26 mouse cellular contexts compared by ENCODE assay signal in genomic region chr2:58187310-58188051, GRCm38 (mm10). TPM values are rescaled to one million over a fixed set of nuclear protein-coding genes. Genes with fewer than 3 reads are reported as not detected.
A peak's percentile ranks its signal among the peaks of the same experiment; 100 is the strongest.
DNase-seq lines count a peak whose midpoint lies in the region; ATAC-seq and TF ChIP-seq lines count a peak whose summit lies in the region.
"Had no signal": no experiment of that assay in that cellular context is flagged by ENCODE, and none has a peak within 500 bp of the region (broad histone marks: within the 10 kb centered on the region; RNA-seq: fewer than 3 reads in every experiment).

No protein-coding gene starts in this region.

- dilution Hi-C loops in CH12.LX (cut with MboI; ENCODE audit: extremely low pct_ligation_motif_present, extremely low pct_unique_long_range_greater_than_20kb, low sequenced_read_pairs): no loop called here

- H3K9ac ChIP-seq in CH12.LX (ENCODE audit: insufficient read depth, low read depth): no peak overlapping the region
- no peak overlapping the region for H3K9ac ChIP-seq in kidney, embryonic 15.5 days
- H3K9ac ChIP-seq: embryonic facial prominence, embryonic 13.5 days; forebrain, embryonic 12.5 days; forebrain, embryonic 15.5 days; heart, embryonic 13.5 days; hindbrain, embryonic 12.5 days; hindbrain, embryonic 15.5 days had no signal

- TF ChIP-seq EP300 in CH12.LX (IDR thresholded peaks at IDR 0.05; ENCODE audit: low read length): no peak

- H3K27me3 ChIP-seq in CH12.LX (replicated peaks): no peaks in the 10 kb centered on the region
- H3K27me3 ChIP-seq in kidney, embryonic 15.5 days: no peaks in the 10 kb centered on the region
- H3K27me3 ChIP-seq: embryonic facial prominence, embryonic 13.5 days; forebrain, embryonic 12.5 days; forebrain, embryonic 15.5 days; heart, embryonic 13.5 days; hindbrain, embryonic 12.5 days; hindbrain, embryonic 15.5 days had no signal

- ATAC-seq in CD4-positive, CD25-positive, alpha-beta regulatory T cell, adult 4 months: peak; percentile 10
- no peak for ATAC-seq in kidney, embryonic 15.5 days (replicated peaks; ENCODE audit: low FRiP score)
- ATAC-seq: forebrain, embryonic 15.5 days; intestine, embryonic 16.5 days had no signal

- in situ Hi-C loops in CH12.LX (cut with MboI; ENCODE audit: low pct_ligation_motif_present, low pct_unique_long_range_greater_than_20kb, low sequenced_read_pairs): loop anchor here (25.0 kb wide), 2 partner anchors 100 to 275 kb away; partner anchors contain the start of gene Gm17409

- TF ChIP-seq POLR2A in CH12.LX (IDR thresholded peaks at IDR 0.05; ENCODE audit: low read depth, low read length): no peak

- TF ChIP-seq RAD21 in CH12.LX (IDR thresholded peaks at IDR 0.05; ENCODE audit: low read depth, low read length): no peak

- H3K4me2 ChIP-seq in CH12.LX (ENCODE audit: insufficient read depth, low read depth, poor library complexity, severe bottlenecking): no peak overlapping the region
- H3K4me2 ChIP-seq in kidney, embryonic 15.5 days: no peak overlapping the region
- H3K4me2 ChIP-seq: embryonic facial prominence, embryonic 13.5 days; forebrain, embryonic 12.5 days; forebrain, embryonic 15.5 days; heart, embryonic 13.5 days; hindbrain, embryonic 12.5 days; hindbrain, embryonic 15.5 days had no signal

- H3K36me3 ChIP-seq in CH12.LX (replicated peaks in 1 of 2; ENCODE audit: control insufficient read depth in 1 of 2, insufficient read depth in 1 of 2, low read length in 1 of 2): no peaks in the 10 kb centered on the region
- no peaks in the 10 kb centered on the region for H3K36me3 ChIP-seq in kidney, embryonic 15.5 days
- H3K36me3 ChIP-seq: embryonic facial prominence, embryonic 10.5 days; embryonic facial prominence, embryonic 13.5 days; forebrain, embryonic 12.5 days; forebrain, embryonic 15.5 days; heart, embryonic 10.5 days; heart, embryonic 13.5 days; hindbrain, embryonic 12.5 days; hindbrain, embryonic 15.5 days had no signal

- peak; percentile 37 for DNase-seq in cerebellum, adult 9-10 months
- no peak for DNase-seq in cerebellum, adult 11-12 months
- no peak for DNase-seq in CH12.LX (ENCODE audit: extremely low read depth)
- DNase-seq in induced T-regulatory cell, adult 2 months (ENCODE audit: low read depth): peak; percentile 68
- DNase-seq in heart, postnatal 4 days: no peak
- DNase-seq in heart, adult 9 months (ENCODE audit: low spot score in 2 of 2): no peak
- DNase-seq: adrenal gland, adult 8-10 months; adrenal gland, postnatal 25 days; embryo, embryonic 11 days; gastrocnemius, postnatal 25 days; heart, adult 18-20 months; heart, postnatal 14 days; kidney, adult 18-20 months had no signal

- peaks cover 13 to 66% of the 10 kb centered on the region in 2 experiments for H3K4me1 ChIP-seq in CH12.LX (ENCODE audit: control insufficient read depth in 1 of 2, insufficient read depth in 2 of 2)
- H3K4me1 ChIP-seq in kidney, embryonic 15.5 days: no peaks in the 10 kb centered on the region
- H3K4me1 ChIP-seq: embryonic facial prominence, embryonic 10.5 days; embryonic facial prominence, embryonic 13.5 days; forebrain, embryonic 12.5 days; forebrain, embryonic 15.5 days; heart, embryonic 10.5 days; heart, embryonic 13.5 days; hindbrain, embryonic 12.5 days; hindbrain, embryonic 15.5 days had no signal

- no peaks in the 10 kb centered on the region for H3K79me2 ChIP-seq in CH12.LX (replicated peaks; ENCODE audit: control insufficient read depth, extremely low read depth, insufficient read depth, poor library complexity, severe bottlenecking)

- no peak for TF ChIP-seq CTCF in CH12.LX (conservative IDR thresholded peaks at IDR 0.05 in 1 of 2, IDR thresholded peaks at IDR 0.05 in 1 of 2; ENCODE audit: low read depth in 2 of 2, low read length in 2 of 2)

- WGBS in kidney, embryonic 15.5 days: 75% methylated on average over 8 of the region's 8 CpGs

- no peak overlapping the region for H3K27ac ChIP-seq in CH12.LX (ENCODE audit: insufficient read depth, low read depth)
- no peak overlapping the region for H3K27ac ChIP-seq in kidney, embryonic 15.5 days
- H3K27ac ChIP-seq: embryonic facial prominence, embryonic 10.5 days; embryonic facial prominence, embryonic 13.5 days; forebrain, embryonic 12.5 days; forebrain, embryonic 15.5 days; heart, embryonic 10.5 days; heart, embryonic 13.5 days; hindbrain, embryonic 12.5 days; hindbrain, embryonic 15.5 days had no signal

- H3K9me3 ChIP-seq in CH12.LX (replicated peaks; ENCODE audit: low read length): no peaks in the 10 kb centered on the region
- H3K9me3 ChIP-seq in kidney, embryonic 15.5 days (replicated peaks): no peaks in the 10 kb centered on the region
- H3K9me3 ChIP-seq: embryonic facial prominence, embryonic 10.5 days; embryonic facial prominence, embryonic 13.5 days; forebrain, embryonic 12.5 days; forebrain, embryonic 15.5 days; heart, embryonic 10.5 days; heart, embryonic 13.5 days; hindbrain, embryonic 12.5 days; hindbrain, embryonic 15.5 days had no signal

- H3K4me3 ChIP-seq in CH12.LX (replicated peaks in 1 of 3; ENCODE audit: low read depth in 2 of 3, low read length in 2 of 3, poor library complexity in 1 of 3): no peak overlapping the region
- no peak overlapping the region for H3K4me3 ChIP-seq in kidney, embryonic 15.5 days (replicated peaks)
- H3K4me3 ChIP-seq: embryonic facial prominence, embryonic 10.5 days; embryonic facial prominence, embryonic 13.5 days; erythroblast, embryonic 14.5 days; forebrain, embryonic 12.5 days; forebrain, embryonic 15.5 days; heart, embryonic 10.5 days; heart, embryonic 13.5 days; hindbrain, embryonic 12.5 days; hindbrain, embryonic 15.5 days had no signal

TF ChIP-seq in CH12.LX, 34 proteins besides CTCF, POLR2A, EP300 and RAD21:
- TF ChIP-seq BHLHE40 (IDR thresholded peaks at IDR 0.05; ENCODE audit: low read depth, low read length) (no peak), ZNF384 (IDR thresholded peaks at IDR 0.05; ENCODE audit: low read depth, low read length) (peak; percentile 73)

RNA-seq across cellular contexts. Expression of gene Cytip, which starts 7.9 kb away (rescaled TPM):
- 100 to 1,000 TPM; 430 to 456 TPM for polyA plus RNA-seq in CD4-positive, CD25-positive, alpha-beta regulatory T cell, adult 4 months (2017; shearing (Covaris generic))
- 61.3 TPM in 2 replicates for total RNA-seq in CH12.LX (2012; rRNA removed)
- total RNA-seq in CH12.LX (2014; rRNA removed): 55.9 and 73.4 TPM in 2 replicates
- polyA plus RNA-seq in CH12.LX (2012; ENCODE audit: insufficient read length, low read depth): 40.2 and 43.1 TPM in 2 replicates
- 0.50 and 1.4 TPM in 2 replicates for polyA plus RNA-seq in kidney, embryonic 15.5 days (2015; fragmentation: Nextera tagmentation; extraction: Ambion mirVana)
- 1 to 10 TPM in 1 of 2 experiments, under 1 TPM in 1; 0.97 to 1.2 TPM for total RNA-seq in heart, postnatal 4 days (2021)
- total RNA-seq: MEL had no signal
- polyA plus RNA-seq: erythroblast, embryonic 14.5 days had no signal

Comparison
In these comparisons a context has a peak if more than half of its experiments do, and no peak if none do; other contexts are left out.
1. DNase-seq: peak in cerebellum, adult 9-10 months (single experiment) and induced T-regulatory cell, adult 2 months (single experiment); none in cerebellum, adult 11-12 months (single experiment), CH12.LX (single experiment), heart, postnatal 4 days (single experiment) and heart, adult 9 months (0 of 2).
2. RNA of gene Cytip, which starts 7.9 kb away (polyA plus RNA-seq): 430 to 456 TPM in CD4-positive, CD25-positive, alpha-beta regulatory T cell, adult 4 months and 40.2 to 43.1 TPM in CH12.LX; 0.50 to 1.4 TPM in kidney, embryonic 15.5 days; every median in the first group is over 10 times any median in the second.